Mouse (Mus musculus) heart, embryonic 13.5 days (tissue): ENCODE measurements around the gene Ntn3. TPM values are rescaled to one million over a fixed set of nuclear protein-coding genes. Genes with fewer than 3 reads are reported as not detected.

Source experiments
- ATAC-seq: fragments of 200-750 bp; cut with Nextera tagmentation; 2 replicates; pipeline ENCODE4 v1.8.0; 2017; ENCODE audit warnings: moderate TSS enrichment; ENCODE audit not compliant: insufficient number of reproducible peaks, low FRiP score, low TSS enrichment; ENCODE audit errors: extremely low read depth
- H3K27ac ChIP-seq: fragments of 300-500 bp; sonication (generic); replicated peaks from 2 replicates; pipeline ENCODE4 v1.5.1; 2015; ENCODE audit warnings: moderate library complexity, mild to moderate bottlenecking, inconsistent platforms
- H3K27me3 ChIP-seq: fragments of 300-500 bp; sonication (generic); replicated peaks from 2 replicates; pipeline ENCODE4 v1.6.1; 2015; ENCODE audit warnings: mild to moderate bottlenecking, inconsistent platforms
- H3K36me3 ChIP-seq: fragments of 300-500 bp; sonication (generic); 2 replicates; pipeline ENCODE4 v1.6.1; 2015; ENCODE audit warnings: mild to moderate bottlenecking, inconsistent platforms
- H3K4me1 ChIP-seq: fragments of 300-500 bp; sonication (generic); 2 replicates; pipeline ENCODE4 v1.6.1; 2015; ENCODE audit warnings: inconsistent platforms
- H3K4me2 ChIP-seq: fragments of 300-500 bp; sonication (generic); 2 replicates; pipeline ENCODE4 v1.6.1; 2015; ENCODE audit warnings: inconsistent platforms, mild to moderate bottlenecking, moderate library complexity
- H3K4me3 ChIP-seq: fragments of 300-500 bp; sonication (generic); 2 replicates; pipeline ENCODE4 v1.5.1; 2015; ENCODE audit warnings: moderate library complexity, mild to moderate bottlenecking, inconsistent platforms
- H3K9ac ChIP-seq: fragments of 300-500 bp; sonication (generic); 2 replicates; pipeline ENCODE4 v1.6.1; 2015; ENCODE audit warnings: inconsistent platforms, mild to moderate bottlenecking, moderate library complexity
- H3K9me3 ChIP-seq: fragments of 300-500 bp; sonication (generic); 2 replicates; pipeline ENCODE4 v1.6.1; 2016; ENCODE audit warnings: inconsistent platforms
- WGBS: fragments of 180-500 bp; shearing (Covaris S2); methylation state at CpG from one replicate; pipeline ENCODE4 v1.1.7; 2015; ENCODE audit warnings: mixed read lengths; 5-methylcytosine and 5-hydroxymethylcytosine counted together
- polyA plus RNA-seq: library from polyadenylated mRNA; unstranded; fragments of >200 nt; fragmentation: Nextera tagmentation; extraction: Ambion mirVana; gene quantifications from 2 replicates; pipeline ENCODE4 v1.2.1, GENCODE M21; 2015

The Ntn3 gene
- polyA plus RNA-seq, 1 experiment from 2014 or later: 2.0 TPM

DNA sequence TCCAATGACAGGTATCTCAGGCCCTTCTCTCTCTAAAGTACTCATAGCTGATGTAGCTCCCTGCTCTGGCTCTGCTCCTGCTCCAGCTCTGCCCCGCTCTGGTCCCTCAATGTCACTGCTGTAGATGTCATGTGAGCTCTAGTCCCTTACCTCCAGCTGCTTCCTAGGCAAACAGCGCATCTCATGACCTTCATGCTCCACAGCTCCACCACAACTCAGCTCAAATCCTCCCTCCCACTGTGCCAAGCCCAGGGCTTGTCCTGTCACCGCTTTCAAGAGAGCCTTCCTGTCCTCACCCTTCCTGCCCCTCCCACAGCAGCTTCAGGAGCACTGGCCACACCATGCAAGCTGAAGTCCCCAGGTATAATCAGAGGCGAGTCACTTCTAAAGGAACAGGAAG is 9.6 kb downstream of the Ntn3 start:
- H3K9me3 ChIP-seq: no peaks in the 10 kb centered on the region
- no peak overlapping the region for H3K4me2 ChIP-seq
- no peak for ATAC-seq
- no peak overlapping the region for H3K4me3 ChIP-seq
- H3K27ac ChIP-seq: no peak overlapping the region
- no peak overlapping the region for H3K9ac ChIP-seq
- H3K27me3 ChIP-seq: no peaks in the 10 kb centered on the region
- H3K36me3 ChIP-seq: no peaks in the 10 kb centered on the region
- H3K4me1 ChIP-seq: peaks cover 71% of the 10 kb centered on the region
- WGBS: 41% methylated on average over 4 of the region's 4 CpGs

GRCm38 (mm10) chr17:24199252-24199651 is 10.1 kb downstream of the Ntn3 start:
- peaks cover 69% of the 10 kb centered on the region for H3K4me1 ChIP-seq
- H3K9me3 ChIP-seq: no peaks in the 10 kb centered on the region
- no peak for ATAC-seq
- no peaks in the 10 kb centered on the region for H3K36me3 ChIP-seq
- no peak overlapping the region for H3K4me3 ChIP-seq
- no peak overlapping the region for H3K4me2 ChIP-seq
- no peaks in the 10 kb centered on the region for H3K27me3 ChIP-seq
- no peak overlapping the region for H3K27ac ChIP-seq
- H3K9ac ChIP-seq: no peak overlapping the region
- WGBS: 74% methylated on average over 4 of the region's 4 CpGs

GRCm38 (mm10) chr17:24197032-24197824 is 12.1 kb downstream of the Ntn3 start:
- Histone ChIP-seq H3K4me1 (peaks cover 68% of the 10 kb centered on the region), H3K4me2 (no peak overlapping the region), H3K9ac (peak overlapping the region; percentile 35; the same call in 1 of the 2 replicates), H3K36me3 (no peaks in the 10 kb centered on the region), H3K27ac (no peak overlapping the region; the same call in 1 of the 2 replicates), H3K4me3 (no peak overlapping the region), H3K27me3 (no peaks in the 10 kb centered on the region), H3K9me3 (no peaks in the 10 kb centered on the region)
- WGBS: 33% methylated on average over 15 of the region's 15 CpGs
- no peak for ATAC-seq

GRCm38 (mm10) chr17:24195349-24195748 is 14.0 kb downstream of the Ntn3 start:
- ATAC-seq: no peak
- peaks cover 74% of the 10 kb centered on the region for H3K4me1 ChIP-seq
- WGBS: 62% methylated on average over 2 of the region's 2 CpGs

GRCm38 (mm10) chr17:24193769-24194168 is 15.6 kb downstream of the Ntn3 start:
- no peak overlapping the region for H3K4me3 ChIP-seq
- peaks cover 3% of the 10 kb centered on the region; the same call in 1 of the 2 replicates for H3K36me3 ChIP-seq
- H3K4me1 ChIP-seq: peaks cover 59% of the 10 kb centered on the region
- no peak; the same call in 1 of the 2 replicates for ATAC-seq
- H3K27ac ChIP-seq: no peak overlapping the region
- peak overlapping the region; percentile 44 for H3K9ac ChIP-seq
- H3K4me2 ChIP-seq: no peak overlapping the region
- H3K9me3 ChIP-seq: no peaks in the 10 kb centered on the region
- no peaks in the 10 kb centered on the region for H3K27me3 ChIP-seq
- 50% methylated on average over 5 of the region's 5 CpGs for WGBS

More at GRCm38 (mm10) chr17:24195349-24195748, 14.0 kb downstream of the Ntn3 start:
- H3K9ac ChIP-seq: no peak overlapping the region
- H3K27ac ChIP-seq: no peak overlapping the region
- no peak overlapping the region for H3K4me3 ChIP-seq
- no peak overlapping the region for H3K4me2 ChIP-seq
- H3K27me3 ChIP-seq: no peaks in the 10 kb centered on the region
- H3K36me3 ChIP-seq: no peaks in the 10 kb centered on the region
- H3K9me3 ChIP-seq: no peaks in the 10 kb centered on the region

DNA sequence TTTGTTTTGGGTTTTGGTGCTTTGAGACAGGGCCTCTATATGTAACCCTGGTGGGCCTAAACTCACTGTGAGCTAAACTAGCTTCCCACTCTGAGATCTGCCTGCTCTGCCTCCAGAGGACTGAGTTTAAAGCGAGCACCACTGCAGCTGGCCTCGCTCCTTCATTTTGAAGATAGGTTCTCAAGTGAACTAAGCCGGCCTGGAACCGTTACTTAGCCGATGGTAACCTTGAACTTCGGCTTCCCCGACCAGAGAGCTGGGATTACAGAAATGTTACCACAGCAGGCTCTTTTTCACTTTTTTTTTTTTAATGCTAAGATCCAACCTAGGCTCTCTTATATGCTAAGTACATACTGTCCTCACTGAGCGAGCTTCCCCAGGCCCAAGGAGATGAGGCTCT is 16.1 kb downstream of the Ntn3 start:
- H3K36me3 ChIP-seq: peaks cover 7% of the 10 kb centered on the region; the same call in 1 of the 2 replicates
- no peaks in the 10 kb centered on the region for H3K9me3 ChIP-seq
- H3K27me3 ChIP-seq: no peaks in the 10 kb centered on the region
- H3K9ac ChIP-seq: peak overlapping the region; percentile 44; the same call in 1 of the 2 replicates
- peaks cover 59% of the 10 kb centered on the region for H3K4me1 ChIP-seq
- ATAC-seq: no peak
- H3K27ac ChIP-seq: no peak overlapping the region
- H3K4me2 ChIP-seq: no peak overlapping the region
- H3K4me3 ChIP-seq: no peak overlapping the region
- 79% methylated on average over 8 of the region's 8 CpGs for WGBS

DNA sequence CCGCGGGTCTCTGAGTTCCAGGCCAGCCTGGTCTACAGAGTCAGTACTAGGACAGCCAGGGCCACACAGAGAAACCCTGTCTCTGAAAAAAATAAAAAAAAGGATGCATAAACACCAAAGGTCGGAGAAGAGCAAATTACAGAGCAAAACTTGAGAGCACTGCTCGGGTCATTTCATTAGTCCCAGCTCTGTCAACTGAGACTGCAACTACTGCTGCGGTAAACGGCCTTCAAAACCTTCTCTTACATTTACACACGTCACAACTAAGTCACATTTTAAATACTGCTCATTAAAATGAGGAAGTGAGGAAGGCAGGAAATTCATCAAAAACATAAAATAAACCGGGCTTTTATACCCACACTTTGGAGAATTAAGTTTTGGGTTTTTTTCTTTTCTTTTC is 16.5 kb downstream of the Ntn3 start:
- H3K27me3 ChIP-seq: no peaks in the 10 kb centered on the region
- no peaks in the 10 kb centered on the region for H3K9me3 ChIP-seq
- no peak for ATAC-seq
- H3K4me2 ChIP-seq: no peak overlapping the region
- peaks cover 58% of the 10 kb centered on the region for H3K4me1 ChIP-seq
- H3K9ac ChIP-seq: no peak overlapping the region
- WGBS: 79% methylated on average over 8 of the region's 8 CpGs
- H3K4me3 ChIP-seq: no peak overlapping the region
- peaks cover 10% of the 10 kb centered on the region for H3K36me3 ChIP-seq
- no peak overlapping the region for H3K27ac ChIP-seq

GRCm38 (mm10) chr17:24191481-24191880 is 17.9 kb downstream of the Ntn3 start:
- peak overlapping the region; percentile 8; the same call in 1 of the 2 replicates for H3K9ac ChIP-seq
- H3K27ac ChIP-seq: peak overlapping the region; percentile 21; the same call in 1 of the 2 replicates
- H3K4me2 ChIP-seq: no peak overlapping the region
- H3K9me3 ChIP-seq: no peaks in the 10 kb centered on the region
- no peaks in the 10 kb centered on the region for H3K27me3 ChIP-seq
- WGBS: 71% methylated on average over 4 of the region's 4 CpGs
- no peak overlapping the region for H3K4me3 ChIP-seq
- H3K36me3 ChIP-seq: peaks cover 13% of the 10 kb centered on the region
- no peak for ATAC-seq
- H3K4me1 ChIP-seq: peaks cover 45% of the 10 kb centered on the region

DNA sequence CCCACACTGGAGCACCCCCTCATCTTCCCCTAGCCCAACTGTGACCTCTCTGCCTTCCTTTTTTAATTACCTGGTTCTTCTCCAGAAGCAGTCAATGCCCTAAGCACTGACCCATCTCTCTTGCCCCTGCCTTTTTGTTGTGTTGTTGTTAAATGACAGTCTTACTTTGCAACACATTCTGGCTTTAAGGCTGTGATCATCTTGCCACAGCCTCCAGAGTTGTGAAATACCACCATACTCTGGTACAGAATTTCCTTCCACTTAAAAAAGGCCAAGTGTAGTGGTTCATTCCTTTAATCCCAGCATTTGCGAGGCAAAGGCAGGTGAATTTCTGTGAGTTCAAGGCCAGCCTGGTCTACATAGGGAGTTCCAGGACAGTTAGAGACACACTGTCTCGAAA is 18.4 kb downstream of the Ntn3 start:
- Histone ChIP-seq H3K9ac (no peak overlapping the region), H3K9me3 (no peaks in the 10 kb centered on the region), H3K4me2 (no peak overlapping the region), H3K27ac (no peak overlapping the region), H3K27me3 (no peaks in the 10 kb centered on the region), H3K4me1 (peaks cover 39% of the 10 kb centered on the region), H3K4me3 (no peak overlapping the region), H3K36me3 (peaks cover 14% of the 10 kb centered on the region)
- 81% methylated on average over 2 of the region's 2 CpGs for WGBS
- ATAC-seq: no peak

GRCm38 (mm10) chr17:24174259-24174658 is 35.1 kb downstream of the Ntn3 start:
- no peak for ATAC-seq
- Histone ChIP-seq H3K9me3 (no peaks in the 10 kb centered on the region), H3K4me1 (peaks cover 11% of the 10 kb centered on the region), H3K4me2 (no peak overlapping the region), H3K9ac (0 out of 2 replicates have a peak overlapping the region, but pooled peaks have one; percentile 10), H3K4me3 (no peak overlapping the region), H3K36me3 (no peaks in the 10 kb centered on the region), H3K27me3 (no peaks in the 10 kb centered on the region), H3K27ac (no peak overlapping the region)
- WGBS: 84% methylated on average over 3 of the region's 3 CpGs

DNA sequence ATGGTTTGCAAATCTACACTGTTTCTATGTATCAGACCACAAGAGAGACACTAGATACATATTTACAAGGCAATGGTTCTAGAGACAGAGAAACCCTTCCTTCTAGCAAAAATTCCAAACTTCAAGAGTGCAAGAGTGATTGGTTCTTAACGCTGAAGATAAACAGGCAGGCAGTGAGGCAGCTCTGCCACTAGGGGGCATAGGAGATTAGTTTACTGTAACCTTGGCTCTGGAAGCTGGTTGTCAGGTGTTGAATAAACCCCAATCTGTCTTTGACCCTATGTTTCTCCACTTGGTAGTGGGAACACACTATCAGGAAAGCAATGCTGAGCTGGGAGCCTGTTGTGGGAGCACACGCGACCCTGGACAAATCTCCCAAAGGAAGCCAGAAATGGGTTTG is 35.9 kb downstream of the Ntn3 start:
- no peak overlapping the region for H3K4me2 ChIP-seq
- no peak overlapping the region for H3K27ac ChIP-seq
- no peak for ATAC-seq
- H3K9ac ChIP-seq: no peak overlapping the region
- 3% methylated on average over 3 of the region's 3 CpGs for WGBS
- H3K4me1 ChIP-seq: peaks cover 12% of the 10 kb centered on the region
- H3K27me3 ChIP-seq: no peaks in the 10 kb centered on the region
- H3K4me3 ChIP-seq: no peak overlapping the region
- H3K36me3 ChIP-seq: no peaks in the 10 kb centered on the region
- H3K9me3 ChIP-seq: no peaks in the 10 kb centered on the region

DNA sequence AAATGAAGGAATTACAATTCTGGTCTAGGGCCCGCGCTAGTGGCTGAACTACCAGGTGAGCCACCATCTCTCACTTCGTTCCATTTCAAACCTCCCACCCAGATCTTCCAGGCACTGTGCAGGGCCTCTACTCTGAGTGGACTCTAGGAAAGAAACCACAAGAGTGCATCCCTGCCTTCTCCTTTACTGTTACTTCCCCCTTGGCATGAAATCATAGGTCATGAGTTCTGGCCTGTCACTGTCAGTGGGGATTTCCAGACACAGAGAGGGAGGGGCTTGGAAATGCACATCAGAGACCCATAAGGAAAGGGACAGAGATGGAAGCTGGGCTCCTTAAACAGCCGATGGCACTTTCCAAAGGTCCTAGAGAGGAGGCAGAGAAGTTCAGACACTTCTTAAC is 37.6 kb downstream of the Ntn3 start:
- peaks cover 25% of the 10 kb centered on the region for H3K4me1 ChIP-seq
- 81% methylated on average over 4 of the region's 4 CpGs for WGBS
- H3K4me3 ChIP-seq: no peak overlapping the region

More for the DNA sequence above, 37.6 kb downstream of the Ntn3 start:
- no peak overlapping the region for H3K4me2 ChIP-seq
- no peak for ATAC-seq
- no peak overlapping the region for H3K27ac ChIP-seq
- H3K9me3 ChIP-seq: no peaks in the 10 kb centered on the region
- no peaks in the 10 kb centered on the region for H3K27me3 ChIP-seq
- H3K36me3 ChIP-seq: peaks cover 13% of the 10 kb centered on the region
- no peak overlapping the region for H3K9ac ChIP-seq
